Mouse (Mus musculus) hindlimb bud, embryonic 11.5 days (tissue): ENCODE results near the gene Lifr.

ENCODE experiments used
- DNase-seq: peaks from one replicate; pipeline ENCODE4 v3.0.0-alpha.2; 2012; ENCODE audit warnings: low read depth, low spot score; ENCODE audit errors: extremely low spot score

Gene Lifr

DNA sequence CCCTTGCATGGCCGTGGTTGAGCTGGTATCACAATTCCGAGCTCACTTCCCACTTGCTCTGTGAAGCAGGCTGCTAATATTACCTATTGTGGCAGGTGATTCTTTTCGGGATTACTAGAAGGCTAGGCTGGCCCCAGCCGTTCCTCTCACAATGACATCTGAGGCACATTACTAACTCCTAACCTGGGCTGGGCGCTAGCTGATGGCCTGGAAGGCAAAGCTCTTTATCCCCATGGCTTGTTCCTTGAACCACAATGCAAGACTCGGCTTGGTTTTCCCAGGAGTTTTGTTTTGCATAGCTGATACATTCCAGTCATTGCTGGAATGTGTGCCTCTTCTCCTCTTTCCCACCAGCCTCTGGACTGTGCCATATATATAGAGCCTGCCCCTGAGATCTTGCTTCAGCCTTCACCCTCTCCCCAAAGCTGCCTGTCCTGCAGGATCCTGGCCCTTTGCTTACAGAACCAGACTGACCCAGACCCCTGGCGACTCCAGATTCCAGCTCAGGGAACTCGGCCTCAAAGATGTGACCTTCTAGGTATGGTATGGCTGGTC, at the start of gene Lifr:
Gene Lifr (plus strand): TSS at position 404 of the 555 bp plus-strand sequence.
- DNase-seq, result no peak

DNA sequence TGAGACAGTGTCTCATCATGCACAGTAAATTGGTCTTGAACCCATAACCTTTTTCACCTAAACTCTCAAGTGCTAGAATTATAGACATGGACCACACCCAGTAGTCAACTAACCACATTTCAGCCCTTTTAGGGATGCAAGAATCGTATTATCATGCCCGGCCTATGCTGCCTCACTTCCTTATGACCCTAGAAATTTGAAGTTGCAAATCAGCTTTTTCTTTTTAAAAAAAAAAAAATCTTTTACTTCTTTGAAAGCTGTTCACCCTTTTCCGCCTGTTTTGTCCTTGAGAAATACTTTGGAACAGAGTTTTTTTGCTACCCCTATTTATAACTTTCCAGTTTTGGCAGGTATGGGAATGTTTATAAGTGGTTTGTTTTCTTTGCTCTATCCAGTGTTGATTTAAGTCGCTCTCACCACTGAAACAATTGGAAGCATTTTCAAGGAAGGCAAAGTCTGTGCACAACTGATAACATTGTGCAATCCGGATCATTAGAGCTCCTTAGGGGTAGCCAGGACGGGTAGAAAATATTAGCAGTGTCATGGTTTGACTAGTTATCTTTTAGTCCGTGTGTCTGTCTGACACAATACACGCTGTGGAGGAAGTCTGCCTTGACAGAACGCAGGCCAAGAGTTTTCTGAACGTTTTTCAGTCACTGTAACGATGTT, 46.2 kb upstream of the Lifr start:
- DNase-seq, result no peak

DNA sequence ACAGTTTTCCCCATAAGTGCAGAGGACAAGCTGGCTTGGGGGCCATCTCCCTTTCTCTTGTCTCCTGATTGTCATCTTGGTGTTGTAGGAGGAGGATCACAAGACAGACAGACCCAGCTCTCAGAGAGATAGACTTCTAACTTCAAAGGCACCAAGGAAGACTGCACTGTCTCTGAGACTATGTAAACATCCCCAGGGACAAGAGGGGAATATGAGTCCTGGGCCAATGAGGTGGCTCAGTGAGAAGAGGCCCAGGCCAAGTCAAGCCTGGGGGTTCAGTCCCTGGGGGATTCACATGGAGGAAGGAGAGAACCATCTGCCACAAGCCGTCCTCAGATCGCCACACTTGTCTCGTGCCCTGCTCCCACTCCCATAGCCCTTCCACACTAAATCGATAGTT, 45.4 kb upstream of the Lifr start:
- no peak for DNase-seq

DNA sequence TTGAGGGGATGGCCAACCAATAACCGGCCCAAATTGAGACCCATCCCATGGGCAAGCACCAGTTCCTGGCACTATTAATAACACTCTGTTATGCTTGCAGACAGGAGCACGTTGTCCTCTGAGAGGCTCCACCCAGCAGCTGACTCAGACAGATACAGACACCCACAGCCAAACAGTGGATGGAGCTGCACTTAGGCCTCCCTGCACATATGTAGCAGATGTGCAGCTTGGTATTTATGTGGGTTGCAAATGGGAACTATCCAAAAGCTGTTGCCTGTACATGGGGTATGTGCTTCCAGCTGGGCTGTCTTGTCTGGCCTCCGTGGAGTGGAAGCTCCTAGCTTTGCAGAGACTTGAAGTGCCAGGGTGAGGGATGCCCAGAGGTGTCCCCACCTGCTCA, 42.5 kb upstream of the Lifr start:
- no peak for DNase-seq

DNA sequence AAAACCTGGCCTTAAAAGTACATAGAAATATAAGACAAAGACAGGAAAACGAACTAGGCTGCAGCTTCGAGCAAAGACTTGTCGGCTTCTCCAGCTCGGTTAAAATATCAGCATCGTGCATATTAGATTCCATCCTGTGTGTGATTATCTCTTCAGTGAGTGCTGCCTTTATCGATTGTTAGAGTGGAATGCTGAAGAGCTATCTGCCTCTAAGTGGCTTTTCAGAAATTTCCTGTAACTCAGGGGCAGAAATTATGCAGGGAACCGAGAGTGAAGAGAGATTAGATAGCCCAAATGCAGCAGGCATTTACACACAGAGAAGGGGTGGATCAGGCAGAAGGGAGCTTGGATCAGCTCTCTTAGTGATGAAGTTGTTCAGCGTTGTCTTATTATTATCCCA, 41.5 kb upstream of the Lifr start:
- DNase-seq, result no peak

DNA sequence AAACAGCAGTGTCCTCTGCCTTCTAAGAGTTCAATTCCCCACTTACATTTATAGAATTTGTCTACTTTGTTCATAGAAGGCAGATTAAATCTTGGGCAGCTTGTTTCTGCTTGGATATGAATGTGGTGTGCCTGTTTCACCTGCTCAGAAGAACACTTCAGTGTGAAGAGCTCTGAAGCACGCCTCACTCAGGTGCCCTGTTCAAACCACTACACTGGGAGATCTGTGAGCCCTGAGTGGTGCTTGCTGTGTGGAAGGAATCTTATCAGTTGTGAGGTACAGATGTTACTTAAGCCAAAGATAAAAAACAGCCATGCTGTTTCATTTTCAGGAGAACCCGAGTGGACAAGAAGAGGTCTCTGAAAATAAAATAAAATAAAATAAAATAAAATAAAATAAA, 38.7 kb upstream of the Lifr start:
- DNase-seq, result no peak

DNA sequence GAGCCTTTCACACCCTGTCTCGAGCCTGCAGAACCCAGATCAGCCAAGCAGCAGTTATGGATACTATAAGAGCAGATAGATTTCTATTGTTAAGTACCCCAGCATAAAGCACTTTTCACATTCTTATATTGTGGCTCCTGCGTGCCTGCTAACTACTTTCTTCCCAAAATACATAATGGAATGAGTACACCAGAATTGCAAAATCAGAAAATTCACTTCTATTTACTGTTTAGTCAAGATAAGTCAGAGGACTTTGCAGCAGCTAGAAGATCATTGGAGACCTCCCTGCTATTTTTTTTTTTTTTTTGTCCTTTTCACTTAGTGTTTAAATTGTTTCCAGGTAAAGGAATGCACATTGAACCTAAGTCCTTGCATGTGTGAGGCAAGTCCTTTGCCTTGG, 38.3 kb upstream of the Lifr start:
- DNase-seq, result no peak

DNA sequence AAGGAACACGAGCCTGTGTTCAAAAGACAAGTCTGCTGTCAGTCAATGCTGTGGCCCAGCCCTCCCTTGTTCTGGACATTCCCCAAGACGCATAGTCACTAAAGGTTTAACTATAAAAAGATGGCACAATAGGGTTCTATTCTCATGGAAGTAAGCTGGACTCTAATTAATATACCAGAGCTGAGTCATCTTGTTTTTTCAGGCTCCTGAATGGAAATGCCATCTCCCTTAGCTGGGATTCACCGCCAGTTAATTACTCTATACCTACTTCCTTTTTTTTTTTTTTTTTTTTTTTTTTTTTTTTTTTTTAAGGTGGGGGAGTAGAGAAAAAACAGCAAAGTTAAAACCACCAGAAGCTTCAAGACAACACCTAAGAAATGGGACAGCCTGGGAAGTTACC, 33.6 kb upstream of the Lifr start:
- no peak for DNase-seq

DNA sequence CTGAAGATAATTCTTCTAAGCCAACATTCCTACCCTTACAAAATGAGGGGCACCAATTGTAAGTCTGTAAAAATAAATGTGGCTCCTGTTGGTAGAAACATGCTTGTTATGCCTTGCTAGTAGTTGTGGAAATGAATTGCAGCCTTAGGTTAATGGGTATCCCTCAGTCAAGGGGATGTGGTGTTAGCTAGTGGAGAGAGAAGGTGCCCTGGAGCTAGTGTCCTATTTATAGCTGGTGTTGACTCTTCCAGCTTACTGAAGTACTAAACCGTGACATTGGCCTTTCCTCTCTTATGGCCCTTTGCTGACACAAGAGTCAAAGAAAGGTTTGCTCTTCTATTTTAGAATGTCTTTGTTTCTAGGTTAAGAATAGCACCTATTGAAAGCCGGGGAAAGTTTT, 29.9 kb upstream of the Lifr start:
- no peak for DNase-seq

DNA sequence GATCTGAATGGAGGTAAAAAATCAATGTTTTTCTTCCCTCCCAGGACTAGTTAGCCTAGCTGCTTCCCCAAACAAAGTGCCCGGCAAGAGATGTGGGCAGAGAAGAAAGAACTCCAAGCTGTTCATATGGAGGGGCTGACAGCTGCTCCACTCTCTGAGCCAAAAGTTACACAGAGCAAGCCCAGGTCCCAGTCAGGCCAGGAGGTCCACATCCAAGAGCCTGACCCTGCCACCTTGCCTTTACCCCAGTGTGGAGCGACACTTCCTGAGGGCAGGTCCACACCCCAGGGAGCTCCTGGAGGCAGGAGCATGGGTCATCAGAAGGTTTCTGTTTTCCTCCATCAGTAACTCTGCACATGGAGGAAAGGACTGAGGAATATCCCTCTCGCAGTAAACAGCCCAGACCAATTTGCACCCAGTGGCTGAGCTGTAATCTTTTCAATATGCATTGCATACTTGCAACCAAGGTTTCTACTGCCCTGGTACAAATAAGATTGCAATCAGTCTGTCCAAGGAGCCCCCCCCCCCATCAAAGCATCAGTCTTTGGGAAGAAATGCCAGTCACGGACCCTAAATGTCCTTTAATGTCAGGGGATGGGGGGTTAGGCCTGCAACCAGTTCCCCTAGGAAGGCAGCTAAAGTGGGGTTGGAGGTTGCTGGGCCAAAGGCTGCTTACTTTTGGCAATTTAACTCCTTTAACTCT, 28.3 kb upstream of the Lifr start:
- DNase-seq, result no peak

DNA sequence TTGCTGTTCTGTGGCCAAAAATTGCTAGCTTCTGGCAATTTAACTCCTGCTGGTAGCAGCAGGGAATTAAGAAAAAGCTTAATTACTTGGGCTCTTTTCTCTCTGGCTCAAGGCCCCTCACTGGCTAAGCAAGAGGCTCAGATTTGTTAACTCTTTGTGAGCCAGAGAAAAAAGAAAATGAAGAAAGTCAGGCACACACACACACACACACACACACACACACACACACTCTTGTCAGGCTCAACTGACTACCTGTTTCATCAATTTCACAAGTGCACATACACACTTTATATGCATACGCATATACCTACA, 27.8 kb upstream of the Lifr start:
- DNase-seq, result no peak

DNA sequence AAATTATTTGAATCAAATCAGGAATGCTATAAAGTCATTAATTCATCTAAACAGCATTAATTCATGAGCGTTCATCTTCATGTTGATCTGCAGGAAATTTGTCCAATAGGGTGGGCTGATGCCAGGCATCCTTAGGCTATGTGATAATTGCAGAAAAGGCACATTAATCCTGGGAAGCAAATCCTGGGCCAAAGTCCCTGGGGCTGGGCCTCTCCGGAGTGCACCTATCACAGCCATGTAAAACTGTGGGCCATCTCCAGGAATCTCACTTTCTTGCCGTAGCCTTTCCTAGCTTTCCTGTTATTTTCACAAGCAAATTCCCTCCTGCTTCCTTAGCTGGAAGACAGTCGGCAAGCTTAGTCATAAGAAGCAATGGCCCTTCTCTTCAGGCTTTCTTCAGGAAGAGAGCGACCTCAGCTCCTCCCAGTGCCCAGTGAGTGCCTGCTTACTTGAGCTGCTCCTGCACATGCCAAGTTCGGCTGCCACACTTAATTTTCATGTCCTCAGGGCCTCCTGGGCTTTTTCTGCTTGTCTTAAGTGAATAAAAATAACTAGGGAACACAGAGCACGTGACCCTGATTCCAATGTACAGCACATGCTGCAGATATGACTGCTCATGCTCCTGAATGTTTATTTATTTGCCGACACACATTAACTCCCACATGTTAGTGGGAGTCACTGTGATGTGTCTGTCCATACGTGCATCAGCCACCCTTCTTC, 26.7 kb upstream of the Lifr start:
- no peak for DNase-seq

DNA sequence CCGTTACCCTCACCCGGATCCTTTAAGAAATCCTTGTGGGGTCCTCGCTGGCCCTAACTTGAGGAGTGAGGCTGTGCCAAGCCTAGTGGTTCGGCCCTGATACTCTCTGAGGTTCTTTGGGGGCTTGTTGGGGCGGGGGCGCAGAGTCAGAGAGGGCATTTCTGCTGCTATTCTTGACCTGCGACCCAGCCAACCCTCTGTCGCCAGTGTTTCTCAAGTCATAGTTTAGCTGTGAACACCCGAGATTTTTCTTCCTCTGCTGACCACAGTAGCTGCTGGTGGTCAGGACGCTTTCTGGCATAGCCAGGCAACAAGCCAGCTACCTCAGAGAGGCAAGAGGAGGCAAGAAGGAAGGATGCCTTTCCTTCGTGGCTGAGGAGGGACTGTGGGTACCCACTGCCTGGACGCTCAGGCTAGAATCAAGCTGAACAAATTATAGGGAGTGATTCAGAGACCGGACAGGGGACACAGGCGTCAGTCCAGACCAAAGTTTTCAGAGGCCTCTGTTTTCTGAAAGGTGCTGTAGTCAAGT, 25.4 kb upstream of the Lifr start:
- no peak for DNase-seq

DNA sequence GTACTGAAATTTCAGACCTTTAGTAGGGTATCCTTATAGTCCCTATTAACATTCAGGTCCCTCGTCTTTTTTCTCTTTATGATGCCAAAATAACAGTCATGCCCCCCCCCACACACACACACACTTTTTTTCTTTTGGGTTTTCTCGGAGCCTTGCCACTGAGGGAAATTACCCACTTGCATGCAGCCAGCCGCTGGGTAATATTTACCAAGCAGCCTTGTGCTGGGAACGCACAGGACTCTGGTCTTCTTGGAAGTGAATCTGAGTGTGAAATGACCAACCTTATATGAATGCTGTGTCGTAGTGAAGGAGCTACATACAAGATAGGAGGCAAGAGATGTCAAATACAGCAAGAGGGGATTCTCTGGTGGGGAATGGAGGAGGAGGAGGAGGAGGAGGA, 24.8 kb upstream of the Lifr start:
- DNase-seq, result no peak

DNA sequence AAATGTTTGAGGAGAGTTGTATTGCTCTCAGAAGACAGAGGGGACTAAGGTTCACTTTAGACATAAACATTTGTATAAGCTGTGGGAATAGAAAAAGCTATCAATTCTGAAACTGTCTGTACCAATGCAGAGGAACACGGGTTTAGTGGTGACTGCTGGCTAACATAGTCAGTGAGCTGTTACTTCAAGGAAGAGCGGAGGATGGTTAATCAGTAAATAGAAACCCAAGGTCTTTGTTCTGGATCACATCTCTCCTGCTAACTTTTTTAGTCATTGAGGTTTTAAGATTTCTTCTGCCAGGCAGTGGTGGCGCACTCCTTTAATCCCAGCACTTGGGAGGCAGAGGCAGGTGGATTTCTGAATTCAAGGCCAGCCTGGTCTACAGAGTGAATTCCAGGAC, 23.7 kb upstream of the Lifr start:
- DNase-seq, result no peak

DNA sequence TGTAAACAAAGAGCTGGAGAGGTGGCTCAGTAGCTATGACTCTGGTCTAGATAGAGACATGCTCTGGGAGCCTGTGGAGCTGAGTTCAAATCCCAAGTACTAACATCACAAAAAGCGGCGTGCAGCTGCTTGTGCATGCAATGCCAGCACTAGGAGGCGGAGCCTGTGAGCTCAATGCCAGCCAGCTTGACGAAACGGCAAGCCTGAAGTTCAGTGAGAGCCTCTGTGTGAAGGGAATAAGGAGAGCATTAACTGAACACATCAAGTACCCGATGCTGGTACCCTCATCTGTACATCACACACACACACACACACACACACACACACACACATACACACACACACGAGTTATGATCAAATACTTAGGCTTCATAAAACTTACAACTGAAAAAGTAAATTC, 21.0 kb upstream of the Lifr start:
- DNase-seq, result no peak

DNA sequence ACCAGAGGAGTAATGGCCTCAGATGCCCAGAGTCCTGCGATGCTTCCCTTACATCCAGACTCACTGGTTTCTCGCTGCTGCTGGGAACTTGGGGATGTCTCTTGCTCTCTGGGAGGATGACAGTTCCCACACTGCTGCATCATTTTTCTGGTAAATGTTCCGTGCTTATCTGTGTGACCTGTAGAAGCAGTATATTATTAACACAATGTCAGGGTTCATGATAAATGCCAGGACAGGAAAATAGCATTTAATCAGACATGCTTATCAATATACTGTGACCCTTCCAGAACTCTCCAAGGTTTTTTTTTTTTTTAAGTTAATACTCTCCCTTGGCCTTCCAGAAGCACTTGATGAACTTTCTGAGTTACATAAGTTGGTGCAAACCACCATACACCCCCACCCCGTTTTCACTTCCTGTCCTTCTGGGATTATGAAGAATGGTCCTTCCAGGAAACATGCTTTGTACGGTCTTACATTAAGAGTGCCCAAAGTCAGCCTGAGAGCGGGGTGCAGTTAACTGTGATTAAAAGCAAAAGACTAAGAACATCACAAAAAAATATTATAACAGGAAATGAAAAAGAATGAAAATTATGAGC, 20.1 kb upstream of the Lifr start:
- DNase-seq, result no peak

DNA sequence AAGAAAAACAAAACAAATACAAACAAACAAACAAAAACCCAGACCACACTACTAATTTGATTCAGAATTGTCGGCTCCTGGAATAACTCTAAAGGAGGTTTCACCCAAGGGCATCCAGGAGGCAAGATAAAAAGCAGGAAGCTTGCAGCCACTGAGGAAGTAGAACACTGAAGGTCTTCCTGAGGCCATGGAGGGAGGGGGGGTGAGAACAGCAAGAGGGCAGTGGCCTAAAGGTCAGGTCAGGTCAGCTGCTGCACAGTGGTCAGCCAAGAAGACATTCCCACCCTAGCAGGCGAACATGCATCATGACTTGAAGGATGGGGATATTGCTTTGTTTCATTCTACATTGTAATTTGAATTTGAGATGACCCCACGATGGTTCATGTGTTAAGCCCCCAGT, 17.1 kb upstream of the Lifr start:
- no peak for DNase-seq

DNA sequence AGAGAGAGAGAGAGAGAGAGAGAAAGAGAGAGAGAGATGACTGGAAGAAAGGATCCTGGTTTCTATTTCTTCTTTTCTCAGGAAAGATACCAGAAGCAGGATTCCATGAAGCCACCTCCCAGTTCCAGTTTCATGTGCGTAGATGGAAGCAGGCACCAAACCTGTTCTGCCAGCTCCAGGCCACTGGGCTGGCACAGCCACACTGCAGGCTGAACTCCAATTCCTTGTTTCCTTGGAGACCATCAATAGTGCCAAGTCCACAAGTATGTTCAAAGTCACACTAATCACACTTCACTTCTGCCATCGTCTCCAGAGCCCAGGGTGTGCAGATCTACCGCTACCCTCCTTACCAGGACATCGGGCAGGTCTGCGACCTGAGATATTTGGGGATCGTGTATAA, 15.2 kb upstream of the Lifr start:
- no peak for DNase-seq

DNA sequence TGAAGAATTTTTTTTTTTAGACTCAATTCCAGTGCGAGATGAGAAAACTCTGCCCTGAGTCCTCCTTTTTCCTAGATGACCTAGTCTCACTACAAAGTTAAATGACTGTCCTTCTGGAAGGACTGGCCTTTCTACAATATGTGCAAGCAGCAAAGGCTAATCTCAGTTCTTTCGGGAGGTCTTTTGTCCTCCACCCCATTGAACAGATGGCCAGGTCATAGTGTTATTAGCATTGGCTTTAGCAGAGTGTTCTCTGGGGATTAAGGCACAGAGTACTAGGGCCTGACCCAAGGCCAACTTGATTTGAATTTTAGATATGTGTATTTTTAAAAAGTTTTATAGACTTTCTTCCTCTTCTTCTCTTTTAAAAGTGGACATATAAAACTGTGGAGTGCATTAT, 12.1 kb upstream of the Lifr start:
- no peak for DNase-seq

DNA sequence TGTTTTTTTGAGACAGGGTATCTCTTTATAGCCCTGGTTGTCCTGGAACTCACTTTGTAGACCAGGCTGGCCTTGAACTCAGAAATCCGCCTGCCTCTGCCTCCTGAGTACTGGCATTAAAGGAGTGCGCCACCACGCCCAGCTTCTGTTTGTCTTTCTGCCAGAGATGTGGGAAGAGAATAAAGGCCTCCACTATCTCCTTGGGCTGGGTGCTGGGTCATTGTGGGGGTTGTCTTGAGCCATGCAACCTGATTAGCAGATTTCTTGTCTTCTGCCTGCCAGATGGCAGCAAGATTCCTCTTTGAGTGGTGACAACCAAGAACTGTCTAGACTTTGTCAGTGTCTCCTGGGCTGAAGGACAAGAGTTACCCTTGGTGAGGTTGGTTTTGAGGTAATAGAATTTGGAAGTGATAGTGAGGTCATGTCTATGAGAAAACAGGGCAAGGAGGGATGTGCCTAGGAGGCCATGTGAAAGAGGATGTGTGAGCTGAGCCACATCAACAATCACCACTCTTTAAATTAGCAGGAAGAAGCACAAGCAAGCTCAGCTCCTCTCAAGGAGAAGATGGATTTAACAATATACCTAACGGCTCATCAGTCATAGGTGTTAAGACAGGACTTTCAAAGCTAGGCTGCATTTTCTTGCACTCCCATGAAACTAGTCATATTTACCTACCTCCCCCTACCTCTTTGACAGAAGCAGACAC, 10.6 kb upstream of the Lifr start:
- no peak for DNase-seq
